In the genomic region with DNA sequence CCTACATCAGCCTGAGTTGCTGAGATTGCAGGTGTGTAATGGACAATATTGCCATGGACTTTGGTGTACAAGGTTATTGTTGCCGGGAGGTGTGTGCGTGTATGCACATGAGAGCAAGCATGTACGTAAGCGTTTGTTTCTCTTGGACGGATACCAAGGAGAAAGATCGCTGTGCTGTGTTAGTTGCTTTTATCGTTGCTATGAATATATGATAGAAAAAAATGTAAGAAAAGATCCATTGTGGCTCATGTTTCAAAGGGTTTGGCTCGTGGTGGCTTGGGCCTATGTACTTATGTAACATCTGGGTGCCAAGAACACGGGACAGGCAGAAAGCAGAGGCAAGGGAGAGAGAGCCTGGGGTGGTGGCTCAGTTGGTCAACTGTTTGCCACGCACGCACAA, we compare ENCODE assay signal across 21 mouse cellular contexts. TPM values are rescaled to one million over a fixed set of nuclear protein-coding genes. Genes with fewer than 3 reads are reported as not detected.
DNase-seq lines count a peak whose midpoint lies in the region; ATAC-seq and TF ChIP-seq lines count a peak whose summit lies in the region.
"Had no signal": no experiment of that assay in that cellular context is flagged by ENCODE, and none has a peak within 500 bp of the region (broad histone marks: within the 10 kb centered on the region; RNA-seq: fewer than 3 reads in every experiment).

No protein-coding gene starts in this region.

- H3K27me3 ChIP-seq in lung, embryonic 14.5 days (ENCODE audit: insufficient read depth, low read length): no peaks in the 10 kb centered on the region
- H3K27me3 ChIP-seq in CH12.LX (replicated peaks): no peaks in the 10 kb centered on the region
- no peaks in the 10 kb centered on the region for H3K27me3 ChIP-seq in hindbrain, embryonic 14.5 days (ENCODE audit: control insufficient read depth, insufficient read depth, low read length)
- H3K27me3 ChIP-seq: embryonic facial prominence, embryonic 15.5 days; heart, embryonic 15.5 days; hindbrain, embryonic 13.5 days; intestine, embryonic 15.5 days had no signal

- no peak for ATAC-seq in lung, embryonic 14.5 days (ENCODE audit: insufficient read depth)
- no peak for ATAC-seq in hindbrain, embryonic 14.5 days (ENCODE audit: low FRiP score)
- ATAC-seq: forebrain, embryonic 16.5 days; intestine, embryonic 15.5 days had no signal

- H3K9me3 ChIP-seq in lung, embryonic 14.5 days (ENCODE audit: low read depth, low read length): no peaks in the 10 kb centered on the region
- H3K9me3 ChIP-seq in CH12.LX (replicated peaks; ENCODE audit: low read length): peaks cover 2% of the 10 kb centered on the region
- H3K9me3 ChIP-seq in hindbrain, embryonic 14.5 days (ENCODE audit: control insufficient read depth, low read length): no peaks in the 10 kb centered on the region
- H3K9me3 ChIP-seq: embryonic facial prominence, embryonic 15.5 days; heart, embryonic 15.5 days; hindbrain, embryonic 13.5 days; intestine, embryonic 15.5 days had no signal

- WGBS in lung, embryonic 14.5 days: 42% methylated on average over 11 of the region's 11 CpGs
- WGBS in lung, adult 2 months: 59% methylated on average over 11 of the region's 11 CpGs
- WGBS in large intestine, adult 2 months: 26% methylated on average over 11 of the region's 11 CpGs
- WGBS in hindbrain, embryonic 14.5 days: 89% methylated on average over 11 of the region's 11 CpGs

- no peak overlapping the region for H3K4me2 ChIP-seq in lung, embryonic 14.5 days
- 0 out of 2 replicates have a peak overlapping the region, but pooled peaks have one; percentile 6 for H3K4me2 ChIP-seq in CH12.LX (ENCODE audit: insufficient read depth, low read depth, poor library complexity, severe bottlenecking)
- no peak overlapping the region for H3K4me2 ChIP-seq in hindbrain, embryonic 14.5 days (replicated peaks)
- H3K4me2 ChIP-seq: embryonic facial prominence, embryonic 15.5 days; heart, embryonic 11.5 days; heart, embryonic 15.5 days; hindbrain, embryonic 13.5 days; intestine, embryonic 15.5 days had no signal

- H3K79me2 ChIP-seq in CH12.LX (replicated peaks; ENCODE audit: control insufficient read depth, extremely low read depth, insufficient read depth, poor library complexity, severe bottlenecking): peaks cover 12% of the 10 kb centered on the region

- no peak for TF ChIP-seq RAD21 in CH12.LX (IDR thresholded peaks at IDR 0.05; ENCODE audit: low read depth, low read length)

- H3K4me3 ChIP-seq in lung, embryonic 14.5 days (ENCODE audit: low read depth, low read length): no peak overlapping the region
- no peak overlapping the region for H3K4me3 ChIP-seq in lung, adult 2 months (replicated peaks; ENCODE audit: extremely low read depth, low read depth, low read length)
- no peak overlapping the region for H3K4me3 ChIP-seq in CH12.LX (replicated peaks in 1 of 3; ENCODE audit: low read depth in 2 of 3, low read length in 2 of 3, poor library complexity in 1 of 3)
- H3K4me3 ChIP-seq in hindbrain, embryonic 14.5 days (replicated peaks; ENCODE audit: low read length): no peak overlapping the region
- no peak overlapping the region for H3K4me3 ChIP-seq in gastrocnemius, adult 2 months
- H3K4me3 ChIP-seq: embryonic facial prominence, embryonic 15.5 days; erythroblast, embryonic 14.5 days; heart, embryonic 15.5 days; hindbrain, embryonic 13.5 days; intestine, embryonic 15.5 days had no signal

- H3K9ac ChIP-seq in lung, embryonic 14.5 days: no peak overlapping the region
- H3K9ac ChIP-seq in CH12.LX (ENCODE audit: insufficient read depth, low read depth): no peak overlapping the region
- H3K9ac ChIP-seq in hindbrain, embryonic 14.5 days: no peak overlapping the region
- H3K9ac ChIP-seq: embryonic facial prominence, embryonic 15.5 days; heart, embryonic 15.5 days; hindbrain, embryonic 13.5 days; intestine, embryonic 15.5 days had no signal

- TF ChIP-seq CTCF in lung, embryonic 14.5 days (IDR thresholded peaks at IDR 0.05; ENCODE audit: low read depth): no peak
- TF ChIP-seq CTCF in lung, adult 2 months (IDR thresholded peaks at IDR 0.05; ENCODE audit: insufficient read depth, low read length): no peak
- TF ChIP-seq CTCF in CH12.LX (conservative IDR thresholded peaks at IDR 0.05 in 1 of 2, IDR thresholded peaks at IDR 0.05 in 1 of 2; ENCODE audit: low read depth in 2 of 2, low read length in 2 of 2): no peak
- TF ChIP-seq CTCF in gastrocnemius, adult 2 months (IDR thresholded peaks at IDR 0.05): no peak

- H3K27ac ChIP-seq in lung, embryonic 14.5 days (ENCODE audit: low read depth): no peak overlapping the region
- H3K27ac ChIP-seq in CH12.LX (ENCODE audit: insufficient read depth, low read depth): peak overlapping the region; percentile 88
- H3K27ac ChIP-seq in hindbrain, embryonic 14.5 days: no peak overlapping the region
- no peak overlapping the region for H3K27ac ChIP-seq in gastrocnemius, adult 2 months
- H3K27ac ChIP-seq: embryonic facial prominence, embryonic 15.5 days; heart, embryonic 15.5 days; hindbrain, embryonic 13.5 days; intestine, embryonic 15.5 days had no signal

- in situ Hi-C loops in CH12.LX (cut with MboI; ENCODE audit: low pct_ligation_motif_present, low pct_unique_long_range_greater_than_20kb, low sequenced_read_pairs): loop anchor here (5.0 kb wide), 2 partner anchors 38 to 83 kb away; no protein-coding TSS in a partner anchor

- intact Hi-C loops in gastrocnemius, adult 2 months (cut with DNase I): no loop called here

- no peak for TF ChIP-seq POLR2A in lung, adult 2 months (IDR thresholded peaks at IDR 0.05; ENCODE audit: borderline replicate concordance, extremely low read depth, low read depth, low read length)
- no peak for TF ChIP-seq POLR2A in CH12.LX (IDR thresholded peaks at IDR 0.05; ENCODE audit: low read depth, low read length)

- TF ChIP-seq EP300 in CH12.LX (IDR thresholded peaks at IDR 0.05; ENCODE audit: low read length): no peak

- H3K36me3 ChIP-seq in lung, embryonic 14.5 days (ENCODE audit: insufficient read depth): no peaks in the 10 kb centered on the region
- H3K36me3 ChIP-seq in CH12.LX (replicated peaks in 1 of 2; ENCODE audit: control insufficient read depth in 1 of 2, insufficient read depth in 1 of 2, low read length in 1 of 2): peaks cover 2% of the 10 kb centered on the region in 2 experiments
- H3K36me3 ChIP-seq in hindbrain, embryonic 14.5 days (replicated peaks; ENCODE audit: control insufficient read depth, insufficient read depth): no peaks in the 10 kb centered on the region
- H3K36me3 ChIP-seq: embryonic facial prominence, embryonic 15.5 days; heart, embryonic 15.5 days; hindbrain, embryonic 13.5 days; intestine, embryonic 15.5 days had no signal

- dilution Hi-C loops in CH12.LX (cut with MboI; ENCODE audit: extremely low pct_ligation_motif_present, extremely low pct_unique_long_range_greater_than_20kb, low sequenced_read_pairs): no loop called here

- peak; percentile 28 for DNase-seq in adrenal gland, postnatal 10 days
- DNase-seq in adrenal gland, adult 18-20 months (ENCODE audit: low spot score in 2 of 2): no peak
- DNase-seq in lung, embryonic 14.5 days: peak; percentile 69
- DNase-seq in lung, adult 2 months: no peak
- no peak for DNase-seq in CH12.LX (ENCODE audit: extremely low read depth)
- DNase-seq in large intestine, adult 2 months (ENCODE audit: low read depth, low spot score): peak; percentile 51
- DNase-seq in hindbrain, embryonic 14.5 days (ENCODE audit: low spot score): no peak
- DNase-seq in gastrocnemius, adult 2 months: no peak
- DNase-seq: adrenal gland, postnatal 14 days; cerebellum, adult 18-20 months; cerebellum, adult 9-11 months; cerebellum, postnatal 36 days; gastrocnemius, postnatal 14 days; heart, postnatal 14 days had no signal

- peaks cover 8% of the 10 kb centered on the region; the same call in 1 of the 2 replicates for H3K4me1 ChIP-seq in lung, embryonic 14.5 days (ENCODE audit: insufficient read depth)
- H3K4me1 ChIP-seq in lung, adult 2 months (ENCODE audit: control insufficient read depth, insufficient read depth, low read length): peaks cover 5% of the 10 kb centered on the region
- H3K4me1 ChIP-seq in CH12.LX (ENCODE audit: control insufficient read depth in 1 of 2, insufficient read depth in 2 of 2): peaks cover 24 to 50% of the 10 kb centered on the region in 2 experiments
- H3K4me1 ChIP-seq in hindbrain, embryonic 14.5 days (replicated peaks; ENCODE audit: control insufficient read depth, insufficient read depth, low read length): no peaks in the 10 kb centered on the region

TF ChIP-seq in CH12.LX, 34 proteins besides CTCF, POLR2A, EP300 and RAD21:
- no peak for TF ChIP-seq NRF1 (IDR thresholded peaks at IDR 0.05; ENCODE audit: low read depth, low read length)

RNA-seq across cellular contexts. Expression of gene Zbtb38, which starts 3.1 kb away (rescaled TPM):
- total RNA-seq in adrenal gland, postnatal 10 days (2021): 10 to 100 TPM; 35.7 to 37.8 TPM
- 10 to 100 TPM; 60.0 to 97.3 TPM for total RNA-seq in adrenal gland, adult 18-20 months (2021)
- polyA plus RNA-seq in lung, embryonic 14.5 days (2014; fragmentation: Nextera tagmentation; extraction: Ambion mirVana): 24.5 and 24.6 TPM in 2 replicates
- polyA plus RNA-seq in lung, adult 2 months (2012; rRNA removed): 15.0 and 16.1 TPM in 2 replicates
- total RNA-seq in CH12.LX (2012; rRNA removed) (83.6 and 102 TPM in 2 replicates), CH12.LX (2014; rRNA removed) (67.9 and 68.8 TPM in 2 replicates)
- 51.7 and 53.0 TPM in 2 replicates for polyA plus RNA-seq in CH12.LX (2012; ENCODE audit: insufficient read length, low read depth)
- 4.7 and 9.8 TPM in 2 replicates for polyA plus RNA-seq in large intestine, adult 2 months (2012; rRNA removed)
- 46.9 and 52.2 TPM in 2 replicates for polyA plus RNA-seq in hindbrain, embryonic 14.5 days (2014; fragmentation: Nextera tagmentation; extraction: Ambion mirVana)
- total RNA-seq in gastrocnemius, adult 2 months (2021): 10 to 100 TPM; 22.9 to 33.8 TPM

Comparison
In these comparisons a context has a peak if more than half of its experiments do, and no peak if none do; other contexts are left out.
1. DNase-seq: peak in adrenal gland, postnatal 10 days (single experiment), lung, embryonic 14.5 days (single experiment) and large intestine, adult 2 months (single experiment); none in adrenal gland, adult 18-20 months (0 of 2), lung, adult 2 months (single experiment), CH12.LX (single experiment), hindbrain, embryonic 14.5 days (single experiment) and gastrocnemius, adult 2 months (single experiment).